In the genomic region with DNA sequence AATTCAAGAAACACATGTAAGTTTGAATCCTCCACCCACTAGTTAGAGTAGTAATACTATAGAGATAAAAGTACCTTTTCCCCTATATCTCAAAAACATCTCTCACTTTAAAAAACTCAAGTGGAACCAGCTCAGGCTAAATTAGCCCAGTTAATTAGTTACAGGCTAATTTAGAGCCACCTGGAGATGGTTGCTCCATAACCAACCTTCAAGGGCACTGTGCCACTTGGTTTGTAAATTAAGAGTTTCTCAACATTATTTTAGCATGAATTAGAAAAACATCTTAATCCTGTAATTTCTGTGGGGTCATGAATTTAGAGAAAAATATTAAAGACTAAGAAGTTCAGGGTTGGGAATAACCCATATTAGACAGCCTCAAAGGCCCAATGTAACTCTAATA, we compare ENCODE assay signal across 27 mouse cellular contexts. TPM values are rescaled to one million over a fixed set of nuclear protein-coding genes. Genes with fewer than 3 reads are reported as not detected.
DNase-seq lines count a peak whose midpoint lies in the region; ATAC-seq and TF ChIP-seq lines count a peak whose summit lies in the region.
"Had no signal": no experiment of that assay in that cellular context is flagged by ENCODE, and none has a peak within 500 bp of the region (broad histone marks: within the 10 kb centered on the region; RNA-seq: fewer than 3 reads in every experiment).

No protein-coding gene starts in this region.

- H3K9ac ChIP-seq in liver, adult 2 months (ENCODE audit: low read depth, low read length): no peak overlapping the region
- H3K9ac ChIP-seq in liver, postnatal 0 days (replicated peaks): no peak overlapping the region
- H3K9ac ChIP-seq: embryonic facial prominence, embryonic 12.5 days; embryonic facial prominence, embryonic 15.5 days; forebrain, postnatal 0 days; heart, embryonic 12.5 days; heart, embryonic 15.5 days; hindbrain, embryonic 13.5 days had no signal

- peak; percentile 75 for DNase-seq in kidney, adult 9 months
- no peak for DNase-seq in kidney, adult 18-20 months
- peak; percentile 23 for DNase-seq in liver, adult 2 months (ENCODE audit: extremely low read depth, low read depth, low spot score)
- DNase-seq in liver, postnatal 0 days: no peak
- peak; percentile 33 for DNase-seq in kidney, postnatal 14 days
- peak; percentile 54 to 68 for DNase-seq in kidney, postnatal 36 days
- no peak for DNase-seq in gastrocnemius, postnatal 4 days (ENCODE audit: low spot score in 2 of 2)
- DNase-seq: adrenal gland, adult 2 months; adrenal gland, postnatal 14 days; cerebellum, adult 11 months; cerebellum, adult 2 months; cerebellum, adult 9-11 months; cerebellum, postnatal 25 days; forebrain, postnatal 0 days; gastrocnemius, adult 2 months; gastrocnemius, postnatal 14 days; heart, adult 18-20 months; heart, postnatal 10 days; heart, postnatal 36 days had no signal

- 0 out of 2 replicates have a peak, but pooled peaks cover 3% of the 10 kb centered on the region for H3K36me3 ChIP-seq in liver, adult 2 months (ENCODE audit: control insufficient read depth, insufficient read depth, low read length)
- no peaks in the 10 kb centered on the region for H3K36me3 ChIP-seq in liver, postnatal 0 days (replicated peaks; ENCODE audit: insufficient read depth, low read length)
- H3K36me3 ChIP-seq: embryonic facial prominence, embryonic 12.5 days; embryonic facial prominence, embryonic 15.5 days; heart, embryonic 12.5 days; heart, embryonic 15.5 days; hindbrain, embryonic 13.5 days had no signal

- no peak for TF ChIP-seq CTCF in liver, adult 2 months (IDR thresholded peaks at IDR 0.05; ENCODE audit: low read depth, low read length)
- no peak for TF ChIP-seq CTCF in liver, postnatal 0 days (IDR thresholded peaks at IDR 0.05; ENCODE audit: low read depth)

- no peak for TF ChIP-seq POLR2A in liver, adult 2 months (IDR thresholded peaks at IDR 0.05; ENCODE audit: extremely low read depth, insufficient read depth, low read length)

- no peak for ATAC-seq in liver, postnatal 0 days
- ATAC-seq: CD4-positive, CD25-positive, alpha-beta regulatory T cell, adult 4 months; forebrain, embryonic 14.5 days; forebrain, postnatal 0 days had no signal

- H3K27me3 ChIP-seq in liver, adult 2 months (ENCODE audit: control insufficient read depth, insufficient read depth, low read length): no peaks in the 10 kb centered on the region
- peaks cover 19% of the 10 kb centered on the region for H3K27me3 ChIP-seq in liver, postnatal 0 days (ENCODE audit: insufficient read depth, low read length)
- H3K27me3 ChIP-seq: heart, embryonic 15.5 days had no signal

- H3K79me2 ChIP-seq in liver, adult 2 months (ENCODE audit: control insufficient read depth, insufficient read depth, low read length): peaks cover 17% of the 10 kb centered on the region; the same call in 1 of the 2 replicates

- no peaks in the 10 kb centered on the region for H3K9me3 ChIP-seq in liver, postnatal 0 days (ENCODE audit: low read length)
- H3K9me3 ChIP-seq: embryonic facial prominence, embryonic 15.5 days; heart, embryonic 15.5 days had no signal

- H3K4me3 ChIP-seq in liver, adult 2 months (ENCODE audit: insufficient read depth, low read depth, low read length): no peak overlapping the region
- H3K4me3 ChIP-seq in liver, postnatal 0 days (ENCODE audit: low read depth, low read length): no peak overlapping the region
- H3K4me3 ChIP-seq: embryonic facial prominence, embryonic 12.5 days; embryonic facial prominence, embryonic 15.5 days; gastrocnemius, adult 2 months; heart, embryonic 12.5 days; heart, embryonic 15.5 days; hindbrain, embryonic 10.5 days; hindbrain, embryonic 13.5 days had no signal

- H3K4me2 ChIP-seq in liver, postnatal 0 days (ENCODE audit: low read depth, low read length): no peak overlapping the region
- H3K4me2 ChIP-seq: embryonic facial prominence, embryonic 12.5 days; embryonic facial prominence, embryonic 15.5 days; heart, embryonic 12.5 days; heart, embryonic 15.5 days; hindbrain, embryonic 13.5 days had no signal

- TF ChIP-seq EP300 in liver, postnatal 0 days (IDR thresholded peaks at IDR 0.05; ENCODE audit: low read depth): no peak

- H3K27ac ChIP-seq in liver, adult 2 months (replicated peaks; ENCODE audit: insufficient read depth, low read depth, low read length): no peak overlapping the region
- no peak overlapping the region for H3K27ac ChIP-seq in liver, postnatal 0 days (ENCODE audit: low read depth)
- H3K27ac ChIP-seq: embryonic facial prominence, embryonic 12.5 days; embryonic facial prominence, embryonic 15.5 days; gastrocnemius, adult 2 months; heart, embryonic 15.5 days; hindbrain, embryonic 10.5 days; hindbrain, embryonic 13.5 days had no signal

- peaks cover 17% of the 10 kb centered on the region for H3K4me1 ChIP-seq in liver, adult 2 months (ENCODE audit: control insufficient read depth, insufficient read depth, low read length)
- peaks cover 7% of the 10 kb centered on the region; the same call in 1 of the 2 replicates for H3K4me1 ChIP-seq in liver, postnatal 0 days (ENCODE audit: insufficient read depth)

RNA-seq across cellular contexts. Expression of a gene that starts 3.1 kb away (rescaled TPM):
- 0.87 and 0.92 TPM in 2 replicates for total RNA-seq in liver, adult 2 months (2014; rRNA removed)
- polyA plus RNA-seq in liver, adult 2 months (2012; rRNA removed): 0.48 and 0.57 TPM in 2 replicates
- 0.12 and 0.22 TPM in 2 replicates for polyA plus RNA-seq in liver, postnatal 0 days (2015; fragmentation: Nextera tagmentation; extraction: Ambion mirVana)
- 1 to 10 TPM in 1 of 2 experiments, under 1 TPM in 1; 0.73 to 1.4 TPM for total RNA-seq in gastrocnemius, postnatal 4 days (2021)

RNA-seq across cellular contexts. Expression of a gene that starts 3.3 kb away (rescaled TPM):
- total RNA-seq in liver, adult 2 months (2014; rRNA removed): 11.5 and 20.0 TPM in 2 replicates
- polyA plus RNA-seq in liver, adult 2 months (2012; rRNA removed): 8.9 and 9.4 TPM in 2 replicates
- polyA plus RNA-seq in liver, postnatal 0 days (2015; fragmentation: Nextera tagmentation; extraction: Ambion mirVana): 27.8 and 29.9 TPM in 2 replicates
- total RNA-seq in gastrocnemius, postnatal 4 days (2021): 10 to 100 TPM; 15.7 to 18.0 TPM

RNA-seq across cellular contexts. Expression of a gene that starts 21.1 kb away (rescaled TPM):
- 6.5 TPM in 2 replicates for total RNA-seq in liver, adult 2 months (2014; rRNA removed)
- 2.8 and 3.3 TPM in 2 replicates for polyA plus RNA-seq in liver, adult 2 months (2012; rRNA removed)
- 1.4 and 1.6 TPM in 2 replicates for polyA plus RNA-seq in liver, postnatal 0 days (2015; fragmentation: Nextera tagmentation; extraction: Ambion mirVana)
- total RNA-seq in gastrocnemius, postnatal 4 days (2021): 10 to 100 TPM; 10.6 to 11.5 TPM

RNA-seq across cellular contexts. Expression of a gene that starts 47.6 kb away (rescaled TPM):
- 17.0 and 19.1 TPM in 2 replicates for total RNA-seq in liver, adult 2 months (2014; rRNA removed)
- 13.7 and 14.0 TPM in 2 replicates for polyA plus RNA-seq in liver, adult 2 months (2012; rRNA removed)
- 4.1 and 4.5 TPM in 2 replicates for polyA plus RNA-seq in liver, postnatal 0 days (2015; fragmentation: Nextera tagmentation; extraction: Ambion mirVana)
- total RNA-seq in gastrocnemius, postnatal 4 days (2021): 10 to 100 TPM; 59.6 to 60.9 TPM

Comparison
In these comparisons a context has a peak if more than half of its experiments do, and no peak if none do; other contexts are left out.
1. DNase-seq: peak in kidney, adult 9 months (single experiment), liver, adult 2 months (single experiment), kidney, postnatal 14 days (single experiment) and kidney, postnatal 36 days (2 of 2); none in kidney, adult 18-20 months (single experiment), liver, postnatal 0 days (single experiment) and gastrocnemius, postnatal 4 days (0 of 2).